Mouse (Mus musculus) spleen, adult 2 months (tissue): ENCODE results near the gene Rrp1b.

Experiments used
- CTCF ChIP-seq: fragments of 200-500 bp; IDR thresholded peaks from 2 replicates; pipeline ENCODE4 v1.5.1; 2011; ENCODE audit warnings: mild to moderate bottlenecking, inconsistent platforms; ENCODE audit not compliant: insufficient read depth, insufficient read length, insufficient replicate concordance; ENCODE audit errors: extremely low read depth
- POLR2A ChIP-seq: fragments of 200-500 bp; IDR thresholded peaks from 2 replicates; pipeline ENCODE4 v1.6.1; 2011; ENCODE audit warnings: low read depth, low read length, inconsistent platforms

DNA sequence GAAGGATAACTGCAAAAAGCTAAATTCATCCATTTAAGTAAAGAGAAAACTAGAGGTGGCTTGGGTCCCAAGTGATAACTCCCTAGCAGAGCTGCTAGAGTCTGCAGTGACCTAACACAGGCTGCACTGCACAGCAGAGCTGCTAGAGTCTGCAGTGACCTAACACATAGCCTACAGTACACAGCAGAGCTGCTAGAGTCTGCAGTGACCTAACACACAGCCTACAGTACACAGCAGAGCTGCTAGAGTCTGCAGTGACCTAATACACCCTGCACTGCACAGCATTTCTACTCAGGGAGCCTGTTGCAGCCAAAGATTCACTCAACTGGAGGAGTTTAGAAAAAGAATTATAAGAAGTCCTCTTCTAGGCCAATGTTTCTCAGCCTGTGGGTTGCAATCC, 22.2 kb upstream of the Rrp1b start:
- TF ChIP-seq POLR2A (no peak), CTCF (no peak)
